Mouse (Mus musculus): ENCODE data around the gene Lims1.

GRCm38 (mm10) chr10:58388648-58389047, 65.4 kb downstream of the Lims1 start:
- TF ChIP-seq CTCF (conservative IDR thresholded peaks at IDR 0.05 in 1 of 2, IDR thresholded peaks at IDR 0.05 in 1 of 2; ENCODE audit: low read depth in 2 of 2, low read length in 2 of 2) (peak; percentile 10 to 43; a peak in 2 of 4 replicates), HCFC1 (IDR thresholded peaks at IDR 0.05; ENCODE audit: low read depth, low read length) (no peak), BHLHE40 (IDR thresholded peaks at IDR 0.05; ENCODE audit: low read depth, low read length) (no peak), MXI1 (IDR thresholded peaks at IDR 0.05; ENCODE audit: low read depth, low read length) (no peak), GABPA (IDR thresholded peaks at IDR 0.05; ENCODE audit: insufficient replicate concordance, low read depth, low read length) (no peak), ZKSCAN1 (IDR thresholded peaks at IDR 0.05; ENCODE audit: borderline replicate concordance, low read depth, low read length) (no peak), NELFE (IDR thresholded peaks at IDR 0.05; ENCODE audit: low read depth, low read length) (no peak), UBTF (IDR thresholded peaks at IDR 0.05; ENCODE audit: low read depth, low read length) (no peak)
